Mouse (Mus musculus) CH12.LX (cell line): ENCODE results near the gene Nsl1. TPM values are rescaled to one million over a fixed set of nuclear protein-coding genes. Genes with fewer than 3 reads are reported as not detected.

Experiments used
- DNase-seq: peaks from one replicate; pipeline ENCODE4 v3.0.0-alpha.2; 2013; ENCODE audit errors: extremely low read depth
- H3K27ac ChIP-seq: 2 replicates; pipeline ENCODE4 v1.5.1; 2012; ENCODE audit warnings: low read depth, mild to moderate bottlenecking, control low read depth, moderate library complexity; ENCODE audit not compliant: insufficient read depth
- H3K27me3 ChIP-seq: replicated peaks from 2 replicates; pipeline ENCODE3; 2012; ENCODE audit warnings: inconsistent platforms
- H3K36me3 ChIP-seq, 2 experiments: replicated peaks in 1 of 2; 2 replicates each; pipeline versions ENCODE3 to v1.6.1; 2012; ENCODE audit warnings: inconsistent platforms in 1 of 2, low read length in 1 of 2, mild to moderate bottlenecking in 1 of 2, mixed read lengths in 1 of 2, moderate library complexity in 1 of 2; ENCODE audit not compliant: control insufficient read depth in 1 of 2, insufficient read depth in 1 of 2
- H3K4me1 ChIP-seq, 2 experiments: 2 replicates each; pipeline ENCODE4 v1.6.1; 2012; ENCODE audit warnings: inconsistent platforms in 1 of 2, moderate library complexity in 1 of 2; ENCODE audit not compliant: insufficient read depth in 2 of 2, control insufficient read depth in 1 of 2
- H3K4me2 ChIP-seq: 2 replicates; pipeline ENCODE4 v1.6.1; 2012; ENCODE audit warnings: low read depth, mild to moderate bottlenecking, control low read depth; ENCODE audit not compliant: poor library complexity, insufficient read depth, severe bottlenecking
- H3K4me3 ChIP-seq, 3 experiments: fragments of 150-350 bp in 1 of 3; sonication (generic) in 1 of 3; replicated peaks in 1 of 3; 2 replicates each; pipeline versions ENCODE3 to v1.5.1; 2011 to 2012; ENCODE audit warnings: low read depth in 2 of 3, low read length in 2 of 3, mild to moderate bottlenecking in 2 of 3, moderate library complexity in 2 of 3, control low read depth in 1 of 3, improper control_type of control experiment in 1 of 3, inconsistent platforms in 1 of 3, mixed read lengths in 1 of 3; ENCODE audit not compliant: poor library complexity in 1 of 3
- H3K79me2 ChIP-seq: replicated peaks from 2 replicates; pipeline ENCODE4 v1.6.1; 2012; ENCODE audit warnings: mild to moderate bottlenecking, moderate library complexity; ENCODE audit not compliant: control insufficient read depth, poor library complexity, insufficient read depth, severe bottlenecking; ENCODE audit errors: extremely low read depth
- H3K9ac ChIP-seq: 2 replicates; pipeline ENCODE4 v1.6.1; 2012; ENCODE audit warnings: low read depth, mild to moderate bottlenecking, control low read depth, moderate library complexity; ENCODE audit not compliant: insufficient read depth
- H3K9me3 ChIP-seq: replicated peaks from 2 replicates; pipeline ENCODE3; 2012; ENCODE audit warnings: low read length, inconsistent platforms, mixed read lengths
- BHLHE40 ChIP-seq: IDR thresholded peaks from 2 replicates; pipeline ENCODE4 v1.6.1; 2011; ENCODE audit warnings: mild to moderate bottlenecking, low read depth, low read length, improper control_type of control experiment
- CTCF ChIP-seq, 2 experiments: IDR thresholded peaks in 1 of 2; conservative IDR thresholded peaks in 1 of 2; 2 replicates each; pipeline ENCODE4 v1.5.1; 2011 to 2012; ENCODE audit warnings: low read depth in 2 of 2, low read length in 2 of 2, improper control_type of control experiment in 1 of 2, inconsistent platforms in 1 of 2, mild to moderate bottlenecking in 1 of 2, moderate library complexity in 1 of 2
- E2F4 ChIP-seq: IDR thresholded peaks from 2 replicates; pipeline ENCODE4 v1.6.1; 2011; ENCODE audit warnings: low read depth, low read length, improper control_type of control experiment; ENCODE audit not compliant: insufficient replicate concordance
- ELF1 ChIP-seq: IDR thresholded peaks from 2 replicates; pipeline ENCODE4 v1.6.1; 2014; ENCODE audit warnings: low read depth, mild to moderate bottlenecking, inconsistent platforms, low read length, improper control_type of control experiment
- EP300 ChIP-seq: IDR thresholded peaks from 2 replicates; pipeline ENCODE4 v1.6.1; 2011; ENCODE audit warnings: low read length, improper control_type of control experiment
- ETS1 ChIP-seq: conservative IDR thresholded peaks from 2 replicates; pipeline ENCODE4 v1.6.1; 2012; ENCODE audit warnings: low read depth, mild to moderate bottlenecking, inconsistent platforms, low read length, improper control_type of control experiment, moderate library complexity
- GABPA ChIP-seq: IDR thresholded peaks from 2 replicates; pipeline ENCODE4 v1.6.1; 2012; ENCODE audit warnings: low read depth, low read length, improper control_type of control experiment, inconsistent platforms; ENCODE audit not compliant: insufficient replicate concordance
- HCFC1 ChIP-seq: IDR thresholded peaks from 2 replicates; pipeline ENCODE4 v1.6.1; 2012; ENCODE audit warnings: low read depth, mild to moderate bottlenecking, inconsistent platforms, low read length, improper control_type of control experiment
- IRF4 ChIP-seq: IDR thresholded peaks from 2 replicates; pipeline ENCODE4 v1.6.1; 2014; ENCODE audit warnings: low read depth, mild to moderate bottlenecking, inconsistent platforms, low read length, improper control_type of control experiment
- JUND ChIP-seq: conservative IDR thresholded peaks from 2 replicates; pipeline ENCODE4 v1.6.1; 2011; ENCODE audit warnings: low read depth, low read length, improper control_type of control experiment
- MAX ChIP-seq: IDR thresholded peaks from 2 replicates; pipeline ENCODE4 v1.6.1; 2011; ENCODE audit warnings: low read length, improper control_type of control experiment
- MEF2A ChIP-seq: IDR thresholded peaks from 2 replicates; pipeline ENCODE4 v1.6.1; 2014; ENCODE audit warnings: low read depth, mild to moderate bottlenecking, inconsistent platforms, low read length, improper control_type of control experiment, borderline replicate concordance
- MXI1 ChIP-seq: IDR thresholded peaks from 2 replicates; pipeline ENCODE4 v1.6.1; 2011; ENCODE audit warnings: mild to moderate bottlenecking, low read depth, low read length, improper control_type of control experiment
- MYC ChIP-seq: IDR thresholded peaks from 2 replicates; pipeline ENCODE4 v1.6.1; 2011; ENCODE audit warnings: low read depth, mild to moderate bottlenecking, improper control_type of control experiment, low read length
- NELFE ChIP-seq: IDR thresholded peaks from 2 replicates; pipeline ENCODE4 v1.6.1; 2011; ENCODE audit warnings: low read depth, low read length, improper control_type of control experiment
- NRF1 ChIP-seq: IDR thresholded peaks from 2 replicates; pipeline ENCODE4 v1.6.1; 2014; ENCODE audit warnings: low read depth, mild to moderate bottlenecking, inconsistent platforms, low read length, improper control_type of control experiment, moderate library complexity
- PAX5 ChIP-seq: IDR thresholded peaks from 2 replicates; pipeline ENCODE4 v1.6.1; 2012; ENCODE audit warnings: low read length, inconsistent platforms, mixed read lengths
- POLR2AphosphoS2 ChIP-seq: IDR thresholded peaks from 2 replicates; pipeline ENCODE4 v1.6.1; 2011; ENCODE audit warnings: low read depth, low read length, improper control_type of control experiment
- RAD21 ChIP-seq: IDR thresholded peaks from 2 replicates; pipeline ENCODE4 v1.6.1; 2011; ENCODE audit warnings: low read depth, mild to moderate bottlenecking, low read length, improper control_type of control experiment, moderate library complexity
- RCOR1 ChIP-seq: conservative IDR thresholded peaks from 2 replicates; pipeline ENCODE4 v1.6.1; 2012; ENCODE audit warnings: low read depth, mild to moderate bottlenecking, inconsistent platforms, low read length, improper control_type of control experiment
- SMC3 ChIP-seq: IDR thresholded peaks from 2 replicates; pipeline ENCODE4 v1.6.1; 2011; ENCODE audit warnings: low read depth, low read length, improper control_type of control experiment
- TBP ChIP-seq: conservative IDR thresholded peaks from 2 replicates; pipeline ENCODE4 v1.6.1; 2011; ENCODE audit warnings: low read depth, low read length, improper control_type of control experiment
- TCF12 ChIP-seq: IDR thresholded peaks from 2 replicates; pipeline ENCODE4 v1.6.1; 2014; ENCODE audit warnings: low read depth, mild to moderate bottlenecking, inconsistent platforms, low read length, improper control_type of control experiment
- UBTF ChIP-seq: IDR thresholded peaks from 2 replicates; pipeline ENCODE4 v1.6.1; 2012; ENCODE audit warnings: low read depth, mild to moderate bottlenecking, inconsistent platforms, low read length, improper control_type of control experiment, moderate library complexity
- USF1 ChIP-seq: IDR thresholded peaks from 2 replicates; pipeline ENCODE4 v1.6.1; 2014; ENCODE audit warnings: low read depth, mild to moderate bottlenecking, inconsistent platforms, low read length, improper control_type of control experiment
- USF2 ChIP-seq: conservative IDR thresholded peaks from 2 replicates; pipeline ENCODE4 v1.6.1; 2011; ENCODE audit warnings: low read depth, low read length, improper control_type of control experiment
- ZC3H11A ChIP-seq: IDR thresholded peaks from 2 replicates; pipeline ENCODE4 v1.6.1; 2012; ENCODE audit warnings: low read depth, mild to moderate bottlenecking, inconsistent platforms, low read length, improper control_type of control experiment
- ZMIZ1 ChIP-seq: IDR thresholded peaks from 2 replicates; pipeline ENCODE4 v1.6.1; 2012; ENCODE audit warnings: low read depth, mild to moderate bottlenecking, inconsistent platforms, low read length, improper control_type of control experiment
- dilution Hi-C: fragments of 300-500 bp; cut with MboI; formaldehyde crosslinking; loops from 2 replicates; pipeline ENCODE4 v1.14.3; 2020; ENCODE audit warnings: low sequenced_read_pairs; ENCODE audit not compliant: extremely low pct_unique_long_range_greater_than_20kb, extremely low pct_ligation_motif_present
- in situ Hi-C: fragments of 300-500 bp; cut with MboI; formaldehyde crosslinking; loops from 3 replicates; pipeline ENCODE4 v1.14.3; 2019; ENCODE audit warnings: low sequenced_read_pairs, low pct_ligation_motif_present, low pct_unique_long_range_greater_than_20kb, mixed read lengths
- polyA plus RNA-seq: library from polyadenylated mRNA; unstranded; fragments of >175 nt; gene quantifications from 2 replicates; pipeline ENCODE4 v1.2.1, GENCODE M21; 2012; ENCODE audit warnings: low read depth; ENCODE audit not compliant: insufficient read length
- total RNA-seq, 2 experiments: library from RNA; depleted of rRNA; stranded (reverse); fragments of 300-350 nt in 1 of 2; fragments of >200 nt in 1 of 2; gene quantifications; 2 replicates each; pipeline ENCODE4 v1.2.3; 2012 to 2014

Nsl1 gene
- total and polyA plus RNA-seq, 3 experiments: 16.0 to 27.1 (median 17.4) TPM

GRCm38 (mm10) chr1:191075199-191075883, 12.5 kb downstream of the Nsl1 start:
- Histone ChIP-seq H3K9me3 (peaks cover 4% of the 10 kb centered on the region), H3K9ac (no peak overlapping the region), H3K27me3 (no peaks in the 10 kb centered on the region), H3K27ac (no peak overlapping the region), H3K4me3 (no peak overlapping the region), H3K4me1 (peaks cover 19 to 46% of the 10 kb centered on the region in 2 experiments), H3K36me3 (peaks cover 70 to 98% of the 10 kb centered on the region in 2 experiments), H3K4me2 (no peak overlapping the region), H3K79me2 (peaks cover 5% of the 10 kb centered on the region; the same call in 1 of the 2 replicates)
- in situ Hi-C loops: no loop called here
- dilution Hi-C loops: no loop called here
- no peak for DNase-seq
- TF ChIP-seq RAD21 (peak; percentile 15), UBTF (no peak), E2F4 (no peak), HCFC1 (no peak), NELFE (no peak), NRF1 (no peak), GABPA (no peak), CTCF (conservative IDR thresholded peaks at IDR 0.05 in 1 of 2, IDR thresholded peaks at IDR 0.05 in 1 of 2; ENCODE audit: low read depth in 2 of 2, low read length in 2 of 2) (peak; percentile 29 to 66; a peak in 3 of 4 replicates), ZC3H11A (no peak), POLR2AphosphoS2 (no peak), USF2 (no peak), MYC (no peak), ELF1 (no peak), MAX (no peak), MXI1 (no peak), SMC3 (peak; percentile 53), ZMIZ1 (no peak), JUND (no peak), USF1 (no peak), BHLHE40 (no peak), TCF12 (no peak)

GRCm38 (mm10) chr1:191083230-191083629, 20.4 kb downstream of the Nsl1 start:
- in situ Hi-C loops (no loop called here), dilution Hi-C loops (no loop called here)
- DNase-seq: no peak
- Histone ChIP-seq H3K27ac (no peak overlapping the region), H3K79me2 (no peaks in the 10 kb centered on the region), H3K9me3 (peaks cover under 1% of the 10 kb centered on the region), H3K36me3 (peaks cover 47 to 59% of the 10 kb centered on the region in 2 experiments), H3K4me1 (peaks cover 26 to 51% of the 10 kb centered on the region in 2 experiments)
- TF ChIP-seq MYC (no peak), MAX (no peak), IRF4 (no peak), NELFE (no peak), ETS1 (no peak), HCFC1 (no peak), MEF2A (no peak), TBP (no peak), EP300 (no peak), PAX5 (no peak), RCOR1 (no peak)
- TF ChIP-seq, all 38 proteins: peak for 0
- H3K4me3 ChIP-seq: no peak overlapping the region
- no peak overlapping the region for H3K9ac ChIP-seq
- H3K27me3 ChIP-seq: no peaks in the 10 kb centered on the region
- no peak overlapping the region for H3K4me2 ChIP-seq
